Mouse (Mus musculus) limb, embryonic 11.5 days (tissue): ENCODE results near the gene Tmem106b. TPM values are rescaled to one million over a fixed set of nuclear protein-coding genes. Genes with fewer than 3 reads are reported as not detected.

Experiments
- ATAC-seq: fragments of 200-750 bp; cut with Nextera tagmentation; 2 replicates; pipeline ENCODE4 v1.8.0; 2017; ENCODE audit warnings: low read depth; ENCODE audit not compliant: insufficient number of reproducible peaks, low FRiP score, low TSS enrichment
- DNase-seq: peaks from one replicate; pipeline ENCODE4 v3.0.0-alpha.2; 2015; ENCODE audit warnings: low spot score
- H3K27ac ChIP-seq: fragments of 300-500 bp; sonication (generic); replicated peaks from 2 replicates; pipeline ENCODE4 v1.5.1; 2014; ENCODE audit warnings: low read depth, mild to moderate bottlenecking, low read length
- H3K27me3 ChIP-seq: fragments of 300-500 bp; sonication (generic); 2 replicates; pipeline ENCODE4 v1.6.1; 2014; ENCODE audit warnings: mild to moderate bottlenecking, low read length, mixed read lengths; ENCODE audit not compliant: control insufficient read depth, insufficient read depth
- H3K36me3 ChIP-seq: fragments of 300-500 bp; sonication (generic); 2 replicates; pipeline ENCODE4 v1.6.1; 2014; ENCODE audit warnings: mild to moderate bottlenecking, low read length, moderate library complexity, mixed read lengths; ENCODE audit not compliant: control insufficient read depth, insufficient read depth
- H3K4me1 ChIP-seq: fragments of 300-500 bp; sonication (generic); 2 replicates; pipeline ENCODE4 v1.6.1; 2014; ENCODE audit warnings: low read length, mixed read lengths; ENCODE audit not compliant: control insufficient read depth, insufficient read depth
- H3K4me2 ChIP-seq: fragments of 300-500 bp; sonication (generic); 2 replicates; pipeline ENCODE4 v1.6.1; 2014; ENCODE audit warnings: low read depth, mild to moderate bottlenecking, moderate library complexity; ENCODE audit not compliant: severe bottlenecking
- H3K4me3 ChIP-seq: fragments of 300-500 bp; sonication (generic); 2 replicates; pipeline ENCODE4 v1.5.1; 2014; ENCODE audit warnings: low read depth, low read length
- H3K9ac ChIP-seq: fragments of 300-500 bp; sonication (generic); 2 replicates; pipeline ENCODE4 v1.6.1; 2014; ENCODE audit warnings: mild to moderate bottlenecking, low read length
- H3K9me3 ChIP-seq: fragments of 300-500 bp; sonication (generic); 2 replicates; pipeline ENCODE4 v1.6.1; 2016; ENCODE audit warnings: low read length; ENCODE audit not compliant: control insufficient read depth
- WGBS: fragments of 180-500 bp; shearing (Covaris S2); extraction: QIAGEN DNeasy Blood & Tissue Kit; methylation state at CpG from one replicate; pipeline ENCODE4 v1.1.7; 2014; 5-methylcytosine and 5-hydroxymethylcytosine counted together
- polyA plus RNA-seq: library from polyadenylated mRNA; unstranded; fragments of >200 nt; fragmentation: Nextera tagmentation; extraction: Ambion mirVana; gene quantifications from 2 replicates; pipeline ENCODE4 v1.2.1, GENCODE M21; 2014

The Tmem106b gene
- polyA plus RNA-seq, 1 experiment from 2014 or later, result 25.4 TPM

DNA sequence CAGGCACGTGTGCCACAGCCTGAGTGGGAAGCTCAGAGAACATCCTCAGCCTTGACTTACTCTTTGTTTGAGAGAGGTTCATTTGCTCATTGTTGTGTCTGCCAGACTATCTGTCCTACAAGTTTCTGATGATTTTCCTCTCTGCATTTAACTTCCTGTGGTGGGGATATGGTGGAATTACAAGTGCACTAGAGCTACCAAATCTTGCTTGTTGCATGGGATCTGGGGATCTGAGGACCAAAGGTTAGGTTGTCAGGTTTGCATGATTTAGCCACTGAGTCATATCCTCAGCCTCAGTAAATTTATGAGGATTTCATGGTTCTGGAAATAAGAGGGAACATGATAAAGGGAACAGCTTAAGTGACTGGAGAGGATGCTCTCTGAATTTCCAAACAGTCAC lies 39.1 kb downstream of the Tmem106b start:
- no peaks in the 10 kb centered on the region for H3K4me1 ChIP-seq
- no peaks in the 10 kb centered on the region for H3K27me3 ChIP-seq
- H3K9ac ChIP-seq, result no peak overlapping the region
- no peaks in the 10 kb centered on the region for H3K9me3 ChIP-seq
- WGBS, result 80% methylated on average over 1 of the region's 1 CpGs
- no peaks in the 10 kb centered on the region for H3K36me3 ChIP-seq
- no peak overlapping the region for H3K4me3 ChIP-seq
- DNase-seq (no peak), ATAC-seq (no peak)
- no peak overlapping the region for H3K27ac ChIP-seq
- no peak overlapping the region for H3K4me2 ChIP-seq

DNA sequence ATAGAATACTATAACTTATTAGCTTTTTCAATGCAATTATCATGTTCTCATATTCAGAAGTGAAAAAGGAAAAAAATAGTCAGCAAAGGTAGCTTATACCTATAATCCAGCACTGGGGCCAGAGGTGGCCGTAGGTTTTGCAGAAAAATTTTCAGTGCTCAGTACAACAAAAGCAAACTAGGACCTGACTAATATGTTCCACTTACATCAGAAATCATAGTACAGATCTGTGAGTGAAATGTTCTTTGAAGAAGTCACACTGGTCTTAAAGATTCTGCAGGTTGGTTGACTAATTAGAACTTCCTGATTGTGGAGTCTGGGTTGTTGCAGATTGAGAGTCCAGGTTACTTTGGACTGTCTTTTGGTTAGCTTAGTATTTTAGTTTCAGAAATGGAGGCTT lies 67.7 kb downstream of the Tmem106b start:
- Histone ChIP-seq H3K4me1 (no peaks in the 10 kb centered on the region), H3K9ac (no peak overlapping the region), H3K4me3 (no peak overlapping the region), H3K27ac (no peak overlapping the region), H3K4me2 (no peak overlapping the region), H3K9me3 (no peaks in the 10 kb centered on the region), H3K36me3 (no peaks in the 10 kb centered on the region), H3K27me3 (no peaks in the 10 kb centered on the region)
- ATAC-seq (no peak), DNase-seq (no peak)
- WGBS, result 98% methylated on average over 1 of the region's 1 CpGs

Other genes starting within 250 kb of the Tmem106b start
- 0.30 and 0.51 TPM in 2 replicates for gene Vwde, start 155.2 kb downstream of the Tmem106b start, polyA plus RNA-seq